In genomic region chr16:8769065-8769464, GRCm38 (mm10) we compare ENCODE assay signal across 8 mouse cellular contexts. TPM values are rescaled to one million over a fixed set of nuclear protein-coding genes. Genes with fewer than 3 reads are reported as not detected.
DNase-seq lines count a peak whose midpoint lies in the region; ATAC-seq and TF ChIP-seq lines count a peak whose summit lies in the region.

No protein-coding gene starts in this region.

- TF ChIP-seq CTCF in C2C12 (IDR thresholded peaks at IDR 0.05; ENCODE audit: control insufficient read depth, insufficient read depth, insufficient read length): peak; percentile 65
- TF ChIP-seq CTCF in liver, embryonic 14.5 days (IDR thresholded peaks at IDR 0.05; ENCODE audit: low read depth): peak; percentile 96

- H3K79me2 ChIP-seq in C2C12 (ENCODE audit: control insufficient read depth, insufficient read depth): no peaks in the 10 kb centered on the region

- no peak overlapping the region for H3K4me3 ChIP-seq in C2C12 (ENCODE audit: insufficient read depth, poor library complexity, severe bottlenecking)
- H3K4me3 ChIP-seq in erythroblast, embryonic 14.5 days (replicated peaks): peak overlapping the region; percentile 60
- H3K4me3 ChIP-seq in heart, embryonic 12.5 days: no peak overlapping the region
- no peak overlapping the region for H3K4me3 ChIP-seq in kidney, embryonic 15.5 days (replicated peaks)
- no peak overlapping the region; a peak in 1 of 4 replicates for H3K4me3 ChIP-seq in liver, embryonic 14.5 days (ENCODE audit: insufficient read depth in 1 of 2, low read depth in 2 of 2, low read length in 2 of 2)
- H3K4me3 ChIP-seq in stomach, embryonic 15.5 days (replicated peaks): no peak overlapping the region

- peak; percentile 75 for ATAC-seq in heart, embryonic 12.5 days (ENCODE audit: insufficient number of reproducible peaks, low FRiP score)
- peak; percentile 85 for ATAC-seq in kidney, embryonic 15.5 days (replicated peaks; ENCODE audit: low FRiP score)
- ATAC-seq in liver, embryonic 14.5 days (ENCODE audit: insufficient read depth): peak; percentile 77
- peak; percentile 78 for ATAC-seq in stomach, embryonic 15.5 days (ENCODE audit: insufficient read depth, low FRiP score, low read depth)

- no peaks in the 10 kb centered on the region for H3K36me3 ChIP-seq in C2C12 (ENCODE audit: control insufficient read depth, insufficient read depth)
- peaks cover 11% of the 10 kb centered on the region for H3K36me3 ChIP-seq in erythroblast, embryonic 14.5 days (ENCODE audit: control insufficient read depth)
- H3K36me3 ChIP-seq in heart, embryonic 12.5 days: no peaks in the 10 kb centered on the region
- H3K36me3 ChIP-seq in kidney, embryonic 15.5 days: no peaks in the 10 kb centered on the region
- H3K36me3 ChIP-seq in liver, embryonic 14.5 days (replicated peaks; ENCODE audit: control insufficient read depth, insufficient read depth, low read depth): no peaks in the 10 kb centered on the region
- H3K36me3 ChIP-seq in stomach, embryonic 15.5 days: no peaks in the 10 kb centered on the region

- H3K9ac ChIP-seq in heart, embryonic 12.5 days: no peak overlapping the region
- no peak overlapping the region for H3K9ac ChIP-seq in kidney, embryonic 15.5 days
- peak overlapping the region; percentile 76 for H3K9ac ChIP-seq in liver, embryonic 14.5 days (replicated peaks)
- H3K9ac ChIP-seq in stomach, embryonic 15.5 days: no peak overlapping the region

- peak; percentile 8 to 37 for DNase-seq in adrenal gland, postnatal 4 days (ENCODE audit: low spot score in 2 of 2)
- peak; percentile 70 to 79 (median 73) for DNase-seq in liver, embryonic 14.5 days (ENCODE audit: low read depth in 3 of 3, low spot score in 3 of 3)
- peak; percentile 42 for DNase-seq in neural tube, embryonic 10.5 days (ENCODE audit: extremely low spot score, low spot score)

- no peak overlapping the region for H3ac ChIP-seq in C2C12 (ENCODE audit: control insufficient read depth, insufficient read length, low read depth)

- 11% methylated on average over 10 of the region's 10 CpGs for WGBS in heart, embryonic 12.5 days
- WGBS in kidney, embryonic 15.5 days: 19% methylated on average over 10 of the region's 10 CpGs
- WGBS in liver, embryonic 14.5 days (ENCODE audit: insufficient replicate concordance): 5% methylated on average over 10 of the region's 10 CpGs
- 11% methylated on average over 10 of the region's 10 CpGs for WGBS in stomach, embryonic 15.5 days

- H3K9me3 ChIP-seq in erythroblast, embryonic 14.5 days (ENCODE audit: control insufficient read depth, low read length): no peaks in the 10 kb centered on the region
- no peaks in the 10 kb centered on the region for H3K9me3 ChIP-seq in heart, embryonic 12.5 days (replicated peaks)
- no peaks in the 10 kb centered on the region for H3K9me3 ChIP-seq in kidney, embryonic 15.5 days (replicated peaks)
- no peaks in the 10 kb centered on the region for H3K9me3 ChIP-seq in liver, embryonic 14.5 days (ENCODE audit: control insufficient read depth, low read length)
- no peaks in the 10 kb centered on the region for H3K9me3 ChIP-seq in stomach, embryonic 15.5 days

- no peak overlapping the region for H3K27ac ChIP-seq in heart, embryonic 12.5 days (ENCODE audit: poor library complexity, severe bottlenecking)
- peak overlapping the region; percentile 38; the same call in 1 of the 2 replicates for H3K27ac ChIP-seq in kidney, embryonic 15.5 days
- peak overlapping the region; percentile 72 for H3K27ac ChIP-seq in liver, embryonic 14.5 days
- no peak overlapping the region for H3K27ac ChIP-seq in stomach, embryonic 15.5 days

- no peak for TF ChIP-seq EP300 in liver, embryonic 14.5 days (IDR thresholded peaks at IDR 0.05; ENCODE audit: low read depth)

- H3K4me1 ChIP-seq in erythroblast, embryonic 14.5 days (ENCODE audit: control insufficient read depth): peaks cover 75% of the 10 kb centered on the region
- no peaks in the 10 kb centered on the region for H3K4me1 ChIP-seq in heart, embryonic 12.5 days (replicated peaks)
- no peaks in the 10 kb centered on the region for H3K4me1 ChIP-seq in kidney, embryonic 15.5 days
- peaks cover 50% of the 10 kb centered on the region in 2 experiments for H3K4me1 ChIP-seq in liver, embryonic 14.5 days (replicated peaks; ENCODE audit: control insufficient read depth in 2 of 2, insufficient read depth in 2 of 2, low read length in 1 of 2)
- H3K4me1 ChIP-seq in stomach, embryonic 15.5 days: no peaks in the 10 kb centered on the region

- no peaks in the 10 kb centered on the region for H3K79me3 ChIP-seq in C2C12 (ENCODE audit: low read depth)

- H3K27me3 ChIP-seq in C2C12 (ENCODE audit: control insufficient read depth, insufficient read depth, insufficient read length): no peaks in the 10 kb centered on the region
- peaks cover 30% of the 10 kb centered on the region for H3K27me3 ChIP-seq in erythroblast, embryonic 14.5 days (ENCODE audit: control insufficient read depth)
- 0 out of 2 replicates have a peak, but pooled peaks cover 4% of the 10 kb centered on the region for H3K27me3 ChIP-seq in heart, embryonic 12.5 days (replicated peaks)
- H3K27me3 ChIP-seq in kidney, embryonic 15.5 days: no peaks in the 10 kb centered on the region
- H3K27me3 ChIP-seq in liver, embryonic 14.5 days (ENCODE audit: control insufficient read depth, insufficient read depth, low read length): no peaks in the 10 kb centered on the region
- no peaks in the 10 kb centered on the region for H3K27me3 ChIP-seq in stomach, embryonic 15.5 days (replicated peaks)

- H3K4me2 ChIP-seq in heart, embryonic 12.5 days: no peak overlapping the region
- H3K4me2 ChIP-seq in kidney, embryonic 15.5 days: no peak overlapping the region
- H3K4me2 ChIP-seq in liver, embryonic 14.5 days (ENCODE audit: low read depth): peak overlapping the region; percentile 80
- H3K4me2 ChIP-seq in stomach, embryonic 15.5 days: no peak overlapping the region

TF ChIP-seq in C2C12, 6 proteins besides CTCF, POLR2A, EP300 and RAD21:
- TF ChIP-seq CEBPB (IDR thresholded peaks at IDR 0.05; ENCODE audit: low read depth) (no peak), MYOG (IDR thresholded peaks at IDR 0.05; ENCODE audit: control insufficient read depth, extremely low read depth, insufficient read length) (no peak), MYOD1 (IDR thresholded peaks at IDR 0.05; ENCODE audit: control insufficient read depth, insufficient read length, low read depth) (no peak), USF1 (IDR thresholded peaks at IDR 0.05; ENCODE audit: low read depth) (no peak), MAX (IDR thresholded peaks at IDR 0.05) (no peak), FOSL1 (IDR thresholded peaks at IDR 0.05; ENCODE audit: insufficient read depth, low read length, poor library complexity, severe bottlenecking) (no peak)

RNA-seq across cellular contexts. Expression of gene Usp7, which starts 23.0 kb away (rescaled TPM):
- polyA plus RNA-seq in C2C12 (2012; fragmentation: generic; extraction: Trizol): 28.2 TPM
- 100 to 1,000 TPM; 142 to 178 TPM for total RNA-seq in adrenal gland, postnatal 4 days (2021)
- polyA plus RNA-seq in erythroblast, embryonic 14.5 days (2012): 6.0 and 6.8 TPM in 2 replicates
- 17.1 and 21.1 TPM in 2 replicates for polyA plus RNA-seq in heart, embryonic 12.5 days (2016; fragmentation: Nextera tagmentation; extraction: Ambion mirVana)
- 26.4 and 31.3 TPM in 2 replicates for polyA plus RNA-seq in kidney, embryonic 15.5 days (2015; fragmentation: Nextera tagmentation; extraction: Ambion mirVana)
- polyA plus RNA-seq in liver, embryonic 14.5 days (2012; rRNA removed): 37.6 and 57.5 TPM in 2 replicates
- polyA plus RNA-seq in liver, embryonic 14.5 days (2014; fragmentation: Nextera tagmentation; extraction: Ambion mirVana): 35.5 and 41.9 TPM in 2 replicates
- 26.7 and 28.3 TPM in 2 replicates for polyA plus RNA-seq in stomach, embryonic 15.5 days (2015; fragmentation: Nextera tagmentation; extraction: Ambion mirVana)

Comparison
In these comparisons a context has a peak if more than half of its experiments do, and no peak if none do; other contexts are left out.
1. DNase-seq: peak in every context shown above with its lines; median percentile 73 in liver, embryonic 14.5 days; 42 in neural tube, embryonic 10.5 days; 22 in adrenal gland, postnatal 4 days.
2. H3K27ac ChIP-seq: peak in kidney, embryonic 15.5 days (single experiment) and liver, embryonic 14.5 days (single experiment); none in heart, embryonic 12.5 days (single experiment) and stomach, embryonic 15.5 days (single experiment).
3. Peak in every context shown above with its lines, with median percentiles within 50 percentile points of each other: ATAC-seq.